Mouse (Mus musculus) NIH3T3 (cell line): Measurements from ENCODE around the gene Mettl8.

Experiments
- DNase-seq: peaks from one replicate; pipeline ENCODE4 v3.0.0-alpha.2; 2012; ENCODE audit warnings: low read depth

The Mettl8 gene

DNA sequence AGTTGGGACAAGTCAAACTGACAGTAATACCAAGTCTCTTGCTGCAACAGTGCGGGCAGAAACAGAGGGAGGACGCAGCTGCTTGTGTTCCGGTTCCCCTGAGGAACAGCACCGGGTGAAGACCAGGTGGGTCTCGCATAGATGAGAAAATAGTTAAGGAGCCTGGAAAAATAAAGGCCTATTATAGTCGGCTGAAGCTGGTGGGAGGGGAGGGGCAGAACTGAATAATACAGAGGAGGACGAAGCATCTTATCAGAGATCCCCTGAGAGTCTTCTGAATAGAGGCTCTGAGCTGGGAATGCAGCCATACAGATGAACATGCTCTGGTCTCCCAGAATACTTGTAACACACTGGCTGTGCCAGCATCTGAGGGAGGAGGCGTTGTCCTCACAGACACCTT, 21.4 kb downstream of the Mettl8 start:
- no peak for DNase-seq

DNA sequence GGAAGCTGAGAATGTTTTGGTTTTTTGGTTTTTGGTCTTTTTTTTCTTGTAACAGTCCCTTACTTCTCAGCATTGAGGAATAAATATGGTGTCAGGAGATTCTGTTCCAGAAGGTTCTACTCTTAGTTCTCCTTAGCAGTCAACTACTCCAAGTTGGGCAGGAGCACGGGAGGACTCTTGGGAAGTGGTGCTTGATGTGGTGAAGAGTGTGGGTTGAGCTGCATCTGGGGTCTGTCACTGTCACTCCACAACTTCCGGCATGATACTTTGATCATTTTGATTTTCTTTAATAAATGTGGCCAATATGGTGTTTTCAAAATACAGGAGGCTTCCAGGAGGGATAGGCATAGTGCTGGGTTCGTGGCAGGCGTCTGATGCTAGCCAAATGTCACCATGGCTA, 22.4 kb downstream of the Mettl8 start:
- no peak for DNase-seq

- DNase-seq, result no peak
Observed at GRCm38 (mm10) chr2:71031973-71032794, 23.2 kb downstream of the Mettl8 start.

- DNase-seq, result no peak
Observed at GRCm38 (mm10) chr2:71030663-71031062, 24.7 kb downstream of the Mettl8 start.

DNA sequence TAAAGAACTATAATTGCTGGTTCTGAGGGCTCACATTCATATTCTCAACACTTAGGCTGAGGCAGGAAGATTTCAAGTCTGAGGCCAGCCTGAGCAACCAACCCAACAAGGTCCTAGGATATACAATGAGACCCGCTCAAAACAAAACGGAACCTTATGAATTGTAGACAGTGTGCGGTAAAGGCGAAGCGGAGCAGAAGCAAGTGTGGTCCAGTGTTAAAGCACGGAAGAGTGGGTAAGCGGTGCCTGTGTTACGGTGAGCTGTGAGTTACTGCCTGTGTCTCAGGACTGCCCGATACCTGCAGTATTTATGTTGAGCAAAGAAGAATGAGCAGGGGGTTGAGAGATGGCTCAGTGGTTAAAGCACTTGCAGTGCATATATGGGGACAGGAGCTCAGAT, 27.8 kb downstream of the Mettl8 start:
- no peak for DNase-seq

- peak; percentile 11 for DNase-seq
Observed at GRCm38 (mm10) chr2:71026787-71027186, 28.6 kb downstream of the Mettl8 start.

- no peak for DNase-seq
Observed at GRCm38 (mm10) chr2:71025576-71026315, 29.6 kb downstream of the Mettl8 start.

DNA sequence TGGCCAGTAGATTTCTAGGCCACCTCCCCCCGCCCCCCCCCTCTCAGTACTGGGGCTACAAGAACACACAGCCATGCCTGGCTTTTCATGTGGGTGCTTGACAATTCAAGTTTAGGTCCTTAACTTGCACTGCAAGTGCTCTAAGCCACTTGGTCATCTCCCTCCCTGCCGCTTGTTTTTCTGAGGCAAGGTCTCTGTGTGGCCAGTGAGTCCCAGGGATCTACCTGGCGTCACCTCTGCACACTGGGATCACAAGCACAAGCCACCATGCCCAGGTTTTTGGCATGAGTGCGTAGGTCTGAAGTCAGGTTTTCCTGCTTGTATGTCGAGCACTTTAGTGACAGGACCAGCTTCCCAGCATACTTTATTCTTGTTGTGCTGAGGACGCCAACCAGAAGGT, 31.4 kb downstream of the Mettl8 start:
- DNase-seq, result no peak

DNA sequence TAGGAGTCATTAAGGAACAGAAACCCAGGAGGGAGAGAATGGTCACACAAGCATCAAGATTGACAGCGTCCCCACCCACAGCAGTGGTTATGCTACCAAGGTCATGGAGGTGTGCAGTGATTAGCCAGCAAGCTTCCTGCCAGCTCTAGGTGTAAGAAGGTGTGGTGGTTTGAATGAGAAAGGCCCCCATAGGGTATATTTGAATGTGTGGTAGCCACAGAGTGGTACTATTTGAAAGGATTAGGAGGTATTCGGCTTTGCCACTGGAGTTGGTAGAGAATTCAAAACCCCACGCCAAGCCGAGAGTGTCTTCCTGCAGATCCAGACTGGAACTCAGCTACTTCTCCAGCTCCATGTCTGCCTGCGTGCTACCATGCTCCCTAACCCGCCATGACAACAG, 32.4 kb downstream of the Mettl8 start:
- no peak for DNase-seq

DNA sequence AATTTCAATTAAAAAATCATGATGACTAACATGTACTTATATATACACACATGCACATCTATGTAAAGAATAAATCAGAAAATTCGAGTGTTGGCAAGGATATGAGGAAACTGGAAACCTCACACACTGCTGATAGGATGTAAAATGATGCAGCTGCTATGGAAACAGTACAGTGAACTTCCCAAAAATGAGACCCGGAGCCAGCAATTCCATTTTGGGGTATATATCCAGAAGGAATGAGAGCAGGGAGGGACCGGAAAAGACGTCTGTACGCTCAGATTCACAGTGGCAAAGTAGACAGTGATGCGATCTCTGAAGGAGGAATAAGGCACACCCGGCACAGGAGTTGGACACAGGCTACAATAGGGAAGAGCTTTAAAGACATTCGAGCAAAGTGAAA, 34.7 kb downstream of the Mettl8 start:
- no peak for DNase-seq

DNA sequence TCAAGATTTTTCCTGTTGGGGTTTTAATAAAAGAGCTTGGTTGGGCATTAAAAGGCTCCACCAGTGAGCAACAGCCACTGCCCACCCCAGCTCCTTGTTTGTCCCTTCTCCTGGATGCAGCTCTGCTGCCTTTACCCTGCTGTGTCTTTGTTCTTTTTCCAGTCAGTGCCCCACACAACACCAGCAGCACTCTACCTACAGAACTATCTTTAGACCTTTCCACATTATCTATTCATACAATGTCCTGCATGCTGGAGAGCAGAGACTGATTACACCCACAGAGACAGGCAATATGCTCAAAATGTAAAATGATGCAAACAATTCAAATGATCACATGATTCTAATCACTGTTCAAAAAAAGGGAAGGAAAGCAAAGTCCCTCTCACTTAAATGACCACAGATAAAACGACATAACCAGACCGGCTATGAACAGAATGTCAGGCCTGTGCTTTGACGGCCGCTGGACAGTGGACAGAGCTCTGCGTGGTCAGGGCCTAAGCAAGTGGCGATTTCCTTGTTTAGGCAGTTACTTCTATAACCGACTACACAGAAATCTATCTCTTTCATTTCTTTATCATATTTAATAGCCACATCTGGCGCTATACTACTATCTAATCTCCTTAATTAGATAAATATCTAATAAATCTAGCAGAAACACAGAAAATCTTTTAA, 35.5 kb downstream of the Mettl8 start:
- no peak for DNase-seq

- DNase-seq, result no peak
Observed at GRCm38 (mm10) chr2:71019277-71019676, 36.1 kb downstream of the Mettl8 start.

DNA sequence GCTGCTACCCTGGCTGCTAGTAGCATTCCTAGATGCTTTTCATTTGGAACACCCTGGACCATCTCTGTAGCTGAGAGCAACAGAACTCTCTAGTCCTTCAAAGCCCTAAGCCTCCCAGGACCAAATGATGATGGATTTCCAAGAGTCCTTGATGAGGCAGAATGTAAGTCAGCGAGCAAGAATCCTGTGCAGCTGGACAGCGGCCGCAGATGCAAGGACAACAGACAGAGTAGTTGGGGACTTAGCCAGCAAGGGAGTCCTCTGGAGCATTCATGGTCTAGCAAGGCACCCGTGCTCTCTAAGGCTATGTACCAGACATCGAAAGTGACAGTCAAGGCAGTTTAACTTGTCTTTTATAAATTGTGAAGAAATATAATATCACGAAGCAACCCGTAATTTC, 41.9 kb downstream of the Mettl8 start:
- no peak for DNase-seq

DNA sequence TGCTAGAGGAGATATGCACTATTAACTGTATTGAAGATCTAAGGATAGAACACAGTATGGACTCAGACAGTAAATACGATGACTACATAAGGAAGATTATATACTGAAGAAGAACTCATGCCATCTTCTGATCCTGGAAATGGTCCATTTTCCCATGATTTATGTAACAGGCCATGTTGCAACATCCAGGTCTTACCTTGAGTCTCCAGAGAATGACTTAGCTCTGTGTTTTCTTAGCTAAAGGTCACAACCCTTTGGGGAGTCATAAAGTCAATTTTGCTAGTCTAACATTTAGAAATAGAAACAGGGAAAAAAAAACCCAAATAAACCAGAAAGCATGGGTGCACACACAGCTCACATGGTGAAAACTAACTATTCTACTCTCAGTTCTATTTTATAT, 43.6 kb downstream of the Mettl8 start:
- no peak for DNase-seq

DNA sequence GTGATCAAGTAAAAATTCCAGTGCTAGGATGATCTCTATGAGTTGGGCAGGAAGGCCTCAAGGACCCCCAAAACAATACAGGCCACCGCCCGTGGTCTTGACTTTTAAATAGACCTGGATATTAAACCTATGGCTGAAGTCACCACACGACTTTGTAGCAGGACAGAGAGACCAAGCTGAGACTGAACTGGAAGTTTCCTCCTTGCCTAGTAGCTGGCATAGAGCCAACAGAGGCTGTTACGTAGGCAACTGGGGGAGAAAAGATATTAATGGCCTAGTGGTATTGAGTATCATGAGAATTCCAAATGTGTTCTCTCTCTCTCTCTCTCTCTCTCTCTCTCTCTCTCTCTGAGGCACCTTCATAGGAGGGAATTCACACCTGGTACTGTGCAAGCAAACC, 51.0 kb downstream of the Mettl8 start:
- peak; percentile 8 for DNase-seq

DNA sequence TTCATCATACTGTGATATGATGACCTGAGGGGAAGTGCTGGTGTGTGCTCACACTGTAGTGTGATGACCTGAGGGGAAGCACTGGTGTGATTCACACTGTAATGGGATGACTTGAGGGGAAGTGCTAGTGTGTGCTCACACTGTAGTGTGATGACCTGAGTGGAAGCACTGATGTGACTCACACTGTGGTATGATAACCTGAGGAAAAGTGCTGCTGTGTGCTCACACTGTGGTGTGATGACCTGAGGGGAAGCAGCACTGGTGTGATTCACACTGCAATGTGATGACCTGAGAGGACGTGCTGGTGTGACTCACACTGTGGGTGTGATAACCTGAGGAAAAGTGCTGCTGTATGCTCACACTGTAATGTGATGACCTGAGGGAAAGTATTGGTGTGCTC, 52.9 kb downstream of the Mettl8 start:
- peak; percentile 6 for DNase-seq

DNA sequence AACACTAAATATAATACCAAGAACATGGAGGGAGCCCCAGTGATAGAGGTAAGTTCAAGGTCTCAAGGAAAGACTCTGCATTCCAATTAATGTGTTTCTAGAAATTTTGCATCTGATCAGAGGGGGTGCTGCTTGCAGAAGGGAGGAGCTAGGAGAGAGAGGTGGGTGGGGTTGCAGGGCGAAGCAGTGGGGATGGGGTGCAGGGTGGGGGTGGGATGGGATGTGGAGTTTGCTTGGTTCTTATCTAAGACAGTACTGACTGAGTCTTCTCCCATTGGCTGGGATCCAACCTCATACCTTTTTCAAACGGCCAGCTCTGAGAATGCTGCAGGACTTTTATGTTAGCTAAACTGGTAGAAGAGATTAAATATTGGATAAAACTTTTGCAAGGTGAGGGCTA, 56.6 kb downstream of the Mettl8 start:
- no peak for DNase-seq

- DNase-seq, result no peak
Observed at GRCm38 (mm10) chr2:70996438-70996837, 58.9 kb downstream of the Mettl8 start.

GRCm38 (mm10) chr2:70995900-70996299, 59.5 kb downstream of the Mettl8 start:
- no peak for DNase-seq

GRCm38 (mm10) chr2:70993740-70994139, 61.6 kb downstream of the Mettl8 start:
- no peak for DNase-seq

- DNase-seq, result no peak
Observed at GRCm38 (mm10) chr2:70992715-70993114, 62.7 kb downstream of the Mettl8 start.

DNA sequence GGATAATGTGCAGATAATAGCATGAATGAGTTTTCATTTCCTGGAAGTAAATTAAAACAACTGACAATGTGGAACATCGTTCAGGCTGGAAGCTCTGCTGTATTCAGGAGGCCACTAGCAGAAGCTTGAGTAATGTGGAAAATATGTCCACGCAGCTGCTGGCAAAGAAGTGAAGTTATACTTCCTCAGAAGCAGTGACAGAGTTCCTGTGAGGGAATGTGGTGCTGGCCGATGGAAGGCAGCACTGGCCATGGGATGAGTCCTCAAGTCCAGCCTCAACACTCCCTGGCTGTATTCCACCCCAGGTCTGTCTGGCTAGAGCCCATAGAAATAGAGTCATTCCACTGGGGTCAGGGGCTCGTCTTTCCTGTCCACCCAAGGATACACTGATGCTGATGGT, 65.2 kb downstream of the Mettl8 start:
- DNase-seq, result peak; percentile 28
